Mouse (Mus musculus): ENCODE measurements around the gene Tex19.2.

DNA sequence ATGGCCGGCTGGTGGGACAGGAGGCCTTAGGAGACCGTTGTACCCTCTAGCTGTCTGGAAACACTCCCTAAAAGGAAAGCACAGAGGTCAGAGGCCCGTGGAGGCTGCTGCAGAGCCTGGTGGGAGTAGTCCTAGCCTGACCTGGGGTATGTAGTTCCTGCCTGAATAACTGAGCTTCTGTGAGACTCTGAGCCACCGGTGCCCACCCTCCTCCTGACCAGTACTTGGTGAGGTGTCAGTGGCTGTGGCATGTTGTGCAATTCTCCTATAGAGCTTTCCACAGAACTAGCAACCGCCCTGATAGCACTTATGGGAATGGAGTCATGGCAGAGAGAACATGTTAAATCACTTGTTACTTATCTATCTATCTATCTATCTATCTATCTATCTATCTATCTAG lies 42.8 kb downstream of the Tex19.2 start:
- no peak for TF ChIP-seq EP300 (IDR thresholded peaks at IDR 0.05; ENCODE audit: insufficient read depth, low read depth, low read length)
- no peak for TF ChIP-seq POLR2A (IDR thresholded peaks at IDR 0.05; ENCODE audit: insufficient read depth, low read length)

Measured in ES-Bruce4 (cell line).